Mouse (Mus musculus) MEL (cell line): Measurements from ENCODE around the gene Pphln1. TPM values are rescaled to one million over a fixed set of nuclear protein-coding genes. Genes with fewer than 3 reads are reported as not detected.

Source experiments
- DNase-seq: peaks from one replicate; pipeline ENCODE4 v3.0.0; 2011; ENCODE audit warnings: low read depth, low spot score
- H3K27ac ChIP-seq: 2 replicates; pipeline ENCODE4 v1.5.1; 2012; ENCODE audit warnings: low read depth, mild to moderate bottlenecking, control low read depth, low read length, moderate library complexity; ENCODE audit not compliant: control insufficient read depth
- H3K27me3 ChIP-seq, 2 experiments: fragments of 150-350 bp in 1 of 2; sonication (generic) in 1 of 2; 2 replicates each; pipeline ENCODE4 v1.6.1; 2012; ENCODE audit warnings: low read length in 2 of 2, mild to moderate bottlenecking in 2 of 2, improper control_type of control experiment in 1 of 2, moderate library complexity in 1 of 2; ENCODE audit not compliant: insufficient read depth in 2 of 2, control insufficient read depth in 1 of 2
- H3K36me3 ChIP-seq, 2 experiments: 2 replicates each; pipeline ENCODE4 v1.6.1; 2012 to 2014; ENCODE audit warnings: low read length in 2 of 2, improper control_type of control experiment in 1 of 2, inconsistent platforms in 1 of 2, mild to moderate bottlenecking in 1 of 2; ENCODE audit not compliant: insufficient read depth in 2 of 2, control insufficient read depth in 1 of 2
- H3K4me1 ChIP-seq, 2 experiments: fragments of 150-350 bp in 1 of 2; sonication (generic) in 1 of 2; 2 replicates each; pipeline ENCODE4 v1.6.1; 2012; ENCODE audit warnings: low read length in 2 of 2, improper control_type of control experiment in 1 of 2, mild to moderate bottlenecking in 1 of 2; ENCODE audit not compliant: insufficient read depth in 2 of 2, control insufficient read depth in 1 of 2
- H3K4me3 ChIP-seq, 2 experiments: fragments of 150-350 bp in 1 of 2; sonication (generic) in 1 of 2; 2 replicates each; pipeline ENCODE4 v1.5.1; 2012; ENCODE audit warnings: low read depth in 2 of 2, low read length in 2 of 2, mild to moderate bottlenecking in 2 of 2, moderate library complexity in 2 of 2, control low read depth in 1 of 2, improper control_type of control experiment in 1 of 2; ENCODE audit not compliant: control insufficient read depth in 1 of 2, insufficient read depth in 1 of 2
- H3K79me2 ChIP-seq: 2 replicates; pipeline ENCODE4 v1.6.1; 2012; ENCODE audit warnings: mild to moderate bottlenecking, low read length, moderate library complexity; ENCODE audit not compliant: control insufficient read depth, poor library complexity, insufficient read depth
- H3K9ac ChIP-seq: 2 replicates; pipeline ENCODE4 v1.6.1; 2012; ENCODE audit warnings: low read depth, mild to moderate bottlenecking, control low read depth, low read length, moderate library complexity; ENCODE audit not compliant: control insufficient read depth, poor library complexity, severe bottlenecking
- H3K9me3 ChIP-seq: fragments of 150-350 bp; sonication (generic); replicated peaks from 2 replicates; pipeline ENCODE4 v1.6.1; 2012; ENCODE audit warnings: mild to moderate bottlenecking, low read length, improper control_type of control experiment, moderate library complexity; ENCODE audit not compliant: insufficient read depth
- BHLHE40 ChIP-seq: IDR thresholded peaks from 2 replicates; pipeline ENCODE4 v1.6.1; 2012; ENCODE audit warnings: low read depth, mild to moderate bottlenecking, inconsistent platforms, low read length, improper control_type of control experiment, borderline replicate concordance
- CHD2 ChIP-seq: IDR thresholded peaks from 2 replicates; pipeline ENCODE4 v1.6.1; 2011; ENCODE audit warnings: low read length, improper control_type of control experiment
- CTCF ChIP-seq, 3 experiments: IDR thresholded peaks in 2 of 3; conservative IDR thresholded peaks in 1 of 3; 2 replicates each; pipeline ENCODE4 v1.5.1; 2011 to 2012; ENCODE audit warnings: low read length in 3 of 3, low read depth in 2 of 3, mild to moderate bottlenecking in 2 of 3, improper control_type of control experiment in 1 of 3, inconsistent platforms in 1 of 3, mixed read lengths in 1 of 3, moderate library complexity in 1 of 3; ENCODE audit not compliant: control insufficient read depth in 1 of 3, insufficient read depth in 1 of 3, poor library complexity in 1 of 3, severe bottlenecking in 1 of 3
- E2F4 ChIP-seq: IDR thresholded peaks from 2 replicates; pipeline ENCODE4 v1.6.1; 2011; ENCODE audit warnings: low read depth, low read length, improper control_type of control experiment, borderline replicate concordance
- ETS1 ChIP-seq: IDR thresholded peaks from 2 replicates; pipeline ENCODE4 v1.6.1; 2012; ENCODE audit warnings: low read depth, mild to moderate bottlenecking, inconsistent platforms, low read length, improper control_type of control experiment, moderate library complexity
- GATA1 ChIP-seq: IDR thresholded peaks from 2 replicates; pipeline ENCODE4 v1.6.1; 2011; ENCODE audit warnings: low read depth, low read length, improper control_type of control experiment
- HCFC1 ChIP-seq: IDR thresholded peaks from 2 replicates; pipeline ENCODE4 v1.6.1; 2012; ENCODE audit warnings: low read depth, mild to moderate bottlenecking, inconsistent platforms, low read length, improper control_type of control experiment, moderate library complexity
- KAT2A ChIP-seq: conservative IDR thresholded peaks from 2 replicates; pipeline ENCODE4 v1.6.1; 2012; ENCODE audit warnings: low read depth, low read length, improper control_type of control experiment, inconsistent platforms
- MAFK ChIP-seq: IDR thresholded peaks from 2 replicates; pipeline ENCODE4 v1.6.1; 2011; ENCODE audit warnings: low read depth, mild to moderate bottlenecking, low read length, improper control_type of control experiment, borderline replicate concordance
- MAX ChIP-seq: IDR thresholded peaks from 2 replicates; pipeline ENCODE4 v1.6.1; 2011; ENCODE audit warnings: low read length, improper control_type of control experiment
- MYB ChIP-seq: IDR thresholded peaks from 2 replicates; pipeline ENCODE4 v1.6.1; 2011; ENCODE audit warnings: mild to moderate bottlenecking, low read depth, low read length, improper control_type of control experiment
- RAD21 ChIP-seq: IDR thresholded peaks from 2 replicates; pipeline ENCODE4 v1.6.1; 2011; ENCODE audit warnings: mild to moderate bottlenecking, low read depth, low read length, improper control_type of control experiment
- TAL1 ChIP-seq: IDR thresholded peaks from 2 replicates; pipeline ENCODE4 v1.6.1; 2012; ENCODE audit warnings: mild to moderate bottlenecking, inconsistent platforms, low read length, moderate library complexity, mixed read lengths
- ZKSCAN1 ChIP-seq: IDR thresholded peaks from 2 replicates; pipeline ENCODE4 v1.6.1; 2012; ENCODE audit warnings: low read depth, mild to moderate bottlenecking, inconsistent platforms, low read length, improper control_type of control experiment, moderate library complexity
- ZMIZ1 ChIP-seq: IDR thresholded peaks from 2 replicates; pipeline ENCODE4 v1.6.1; 2012; ENCODE audit warnings: low read depth, mild to moderate bottlenecking, inconsistent platforms, low read length, improper control_type of control experiment, moderate library complexity
- polyA plus RNA-seq, 2 experiments: library from polyadenylated mRNA; stranded (reverse) in 1 of 2; unstranded in 1 of 2; fragments of >175 nt in 1 of 2; fragments of >200 nt in 1 of 2; gene quantifications; 2 replicates each; pipeline versions ENCODE4 v1.2.1 to v1.2.4; 2012; ENCODE audit warnings: low replicate concordance in 2 of 2, low read depth in 1 of 2; ENCODE audit not compliant: insufficient read length in 2 of 2, insufficient read depth in 1 of 2, missing spikeins in 1 of 2
- total RNA-seq: library from RNA; depleted of rRNA; stranded (reverse); fragments of 300-350 nt; gene quantifications from 2 replicates; pipeline ENCODE4 v1.2.3, GENCODE M21; 2012

Pphln1 gene
- total and polyA plus RNA-seq, 3 experiments: 43.4 to 63.0 (median 50.1) TPM

- DNase-seq: peak; percentile 56
- H3K79me2 ChIP-seq: no peaks in the 10 kb centered on the region; the same call in 1 of the 2 replicates
- H3K27ac ChIP-seq: no peak overlapping the region
- H3K9ac ChIP-seq: no peak overlapping the region
- no peaks in the 10 kb centered on the region for H3K9me3 ChIP-seq
- H3K4me3 ChIP-seq: no peak overlapping the region
- H3K27me3 ChIP-seq: no peaks in the 10 kb centered on the region
- H3K36me3 ChIP-seq: peaks cover 0 to 23% of the 10 kb centered on the region in 2 experiments; a peak in 2 of 4 replicates
- no peaks in the 10 kb centered on the region for H3K4me1 ChIP-seq
- TF ChIP-seq KAT2A (no peak), CTCF (IDR thresholded peaks at IDR 0.05 in 2 of 3, conservative IDR thresholded peaks at IDR 0.05 in 1 of 3; ENCODE audit: control insufficient read depth in 1 of 3, insufficient read depth in 1 of 3, low read depth in 2 of 3, low read length in 3 of 3, poor library complexity in 1 of 3, severe bottlenecking in 1 of 3) (peak; percentile 17 to 56 (median 30); a peak in 4 of 6 replicates), RAD21 (peak; percentile 20)
Measured at GRCm38 (mm10) chr15:93442271-93442670, 44.1 kb downstream of the Pphln1 start.

DNA sequence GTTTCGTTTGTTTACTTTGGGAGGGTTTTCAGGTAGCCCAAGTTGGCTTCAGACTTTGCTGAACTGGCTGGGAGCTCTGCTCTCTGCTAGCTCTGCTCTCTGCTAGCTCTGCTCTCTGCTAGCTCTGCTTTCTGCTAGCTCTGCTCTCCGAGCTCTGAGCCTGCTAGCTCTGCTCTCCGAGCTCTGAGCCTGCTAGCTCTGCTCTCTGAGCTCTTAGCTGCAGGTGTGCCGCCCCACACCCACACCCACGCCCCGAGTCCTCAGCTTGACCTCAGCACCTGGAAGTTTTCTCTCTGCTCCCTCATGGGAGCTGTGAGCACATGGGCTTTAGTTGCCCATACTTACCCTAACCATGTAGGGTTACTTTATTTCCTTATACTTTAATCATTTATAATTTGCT lies 45.5 kb downstream of the Pphln1 start:
- DNase-seq: no peak
- no peak overlapping the region for H3K9ac ChIP-seq
- no peaks in the 10 kb centered on the region for H3K79me2 ChIP-seq
- no peak for TF ChIP-seq MAFK
- no peak for TF ChIP-seq GATA1
- no peak for TF ChIP-seq RAD21
- no peak for TF ChIP-seq HCFC1
- no peak for TF ChIP-seq E2F4
- no peak for TF ChIP-seq ZKSCAN1
- no peak for TF ChIP-seq ETS1
- no peak for TF ChIP-seq KAT2A
- no peak overlapping the region for H3K27ac ChIP-seq
- no peaks in the 10 kb centered on the region for H3K9me3 ChIP-seq
- peaks cover 0 to 23% of the 10 kb centered on the region in 2 experiments; a peak in 2 of 4 replicates for H3K36me3 ChIP-seq
- H3K4me3 ChIP-seq: no peak overlapping the region
- no peaks in the 10 kb centered on the region for H3K4me1 ChIP-seq
- H3K27me3 ChIP-seq: no peaks in the 10 kb centered on the region

DNA sequence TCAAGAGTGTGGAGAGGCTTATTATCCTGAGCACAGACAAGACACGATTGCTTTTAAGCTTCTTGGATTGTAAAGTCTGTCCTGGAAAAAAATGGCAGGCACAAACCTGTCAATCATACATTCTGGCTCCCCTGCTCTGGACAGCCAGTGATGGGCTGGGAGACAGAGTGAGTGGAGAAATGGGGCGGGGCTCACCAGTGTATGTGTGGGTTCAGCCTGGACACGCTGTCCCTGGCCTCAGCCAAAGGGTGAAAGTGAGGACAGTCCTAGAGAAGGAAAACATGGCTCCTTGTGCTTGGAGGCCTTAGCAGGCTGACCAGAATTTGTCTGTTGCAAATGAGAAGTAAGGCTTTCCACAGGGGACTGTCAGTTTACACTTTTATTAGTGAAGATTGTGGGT lies 50.7 kb downstream of the Pphln1 start:
- H3K79me2 ChIP-seq: no peaks in the 10 kb centered on the region
- no peaks in the 10 kb centered on the region for H3K27me3 ChIP-seq
- no peak for DNase-seq
- H3K36me3 ChIP-seq: peaks cover 0 to 14% of the 10 kb centered on the region in 2 experiments; a peak in 2 of 4 replicates
- no peak overlapping the region for H3K27ac ChIP-seq
- TF ChIP-seq BHLHE40: no peak
- no peak for TF ChIP-seq TAL1
- no peak for TF ChIP-seq CHD2
- no peak for TF ChIP-seq ZMIZ1
- no peak for TF ChIP-seq ZKSCAN1
- TF ChIP-seq MYB: no peak
- no peak for TF ChIP-seq E2F4
- no peak for TF ChIP-seq CTCF (IDR thresholded peaks at IDR 0.05 in 2 of 3, conservative IDR thresholded peaks at IDR 0.05 in 1 of 3; ENCODE audit: control insufficient read depth in 1 of 3, insufficient read depth in 1 of 3, low read depth in 2 of 3, low read length in 3 of 3, poor library complexity in 1 of 3, severe bottlenecking in 1 of 3)
- TF ChIP-seq MAX: no peak
- H3K9ac ChIP-seq: no peak overlapping the region
- H3K4me3 ChIP-seq: no peak overlapping the region
- H3K9me3 ChIP-seq: no peaks in the 10 kb centered on the region
- H3K4me1 ChIP-seq: no peaks in the 10 kb centered on the region
